Mouse (Mus musculus): Measurements from ENCODE around the gene Lrba.

Lrba gene

DNA sequence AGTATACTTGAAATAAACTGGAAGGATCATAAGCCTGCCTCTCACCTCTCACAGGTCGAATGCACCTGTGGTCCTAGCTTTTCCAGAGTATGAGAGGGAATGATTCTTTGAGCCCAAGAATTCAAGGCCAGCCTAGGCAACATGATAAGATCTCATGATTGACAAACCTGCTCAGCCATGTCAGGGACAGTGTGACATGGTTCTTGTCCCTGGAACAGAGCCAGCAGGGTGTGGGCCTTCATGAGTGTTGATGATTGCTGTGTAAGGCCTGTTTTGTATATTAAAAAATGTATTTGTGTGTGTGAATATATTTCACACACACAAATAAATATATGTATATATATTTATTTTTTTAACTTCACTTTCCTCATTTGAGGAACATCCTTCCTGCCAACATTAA lies 29.3 kb downstream of the Lrba start:
- in situ Hi-C loops (cut with MboI, MseI): no loop called here

- in situ Hi-C loops (cut with MboI, MseI): no loop called here
These were observed 43.7 kb downstream of the Lrba start for GRCm38 (mm10) chr3:86268074-86268702.

DNA sequence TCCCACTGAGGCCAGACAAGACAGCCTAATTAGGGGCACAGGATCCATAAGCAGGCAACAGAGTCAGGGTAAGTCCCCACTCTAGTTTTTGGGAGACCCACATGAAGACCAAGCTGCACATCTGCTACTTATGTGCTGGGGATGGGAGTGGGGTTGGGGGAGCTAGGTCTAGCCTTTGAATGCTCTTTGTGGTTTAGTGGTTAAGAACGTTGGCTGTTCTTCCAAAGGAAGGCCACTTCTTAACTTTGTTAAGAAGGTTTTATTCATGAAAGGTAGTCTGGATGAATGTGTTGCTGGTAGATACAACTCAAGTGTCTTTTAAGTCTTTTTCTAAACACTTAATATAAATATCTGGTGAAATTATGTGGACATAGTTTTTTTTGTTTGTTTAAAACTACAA lies 51.2 kb downstream of the Lrba start:
- in situ Hi-C loops (cut with MboI, MseI): no loop called here

DNA sequence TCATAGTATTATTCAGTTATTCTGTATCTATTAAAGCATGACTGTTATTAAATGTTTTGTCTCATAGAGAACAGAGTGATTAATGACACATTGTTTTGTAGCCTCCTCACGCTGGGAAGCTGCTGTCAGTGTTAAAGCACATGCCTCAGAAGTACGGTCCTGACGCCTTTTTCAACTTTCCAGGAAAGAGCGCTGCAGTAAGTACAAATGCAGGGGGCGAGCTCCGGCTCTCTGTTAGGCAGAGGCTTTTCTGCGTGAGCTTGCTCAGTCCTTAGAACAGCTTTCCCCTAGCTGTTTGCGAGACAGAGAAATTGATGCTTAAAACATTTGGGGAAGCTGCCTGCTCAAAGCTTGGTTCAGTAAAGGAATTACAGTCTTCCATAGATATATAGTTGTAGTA lies 66.8 kb downstream of the Lrba start:
- in situ Hi-C loops (cut with MboI, MseI): no loop called here

DNA sequence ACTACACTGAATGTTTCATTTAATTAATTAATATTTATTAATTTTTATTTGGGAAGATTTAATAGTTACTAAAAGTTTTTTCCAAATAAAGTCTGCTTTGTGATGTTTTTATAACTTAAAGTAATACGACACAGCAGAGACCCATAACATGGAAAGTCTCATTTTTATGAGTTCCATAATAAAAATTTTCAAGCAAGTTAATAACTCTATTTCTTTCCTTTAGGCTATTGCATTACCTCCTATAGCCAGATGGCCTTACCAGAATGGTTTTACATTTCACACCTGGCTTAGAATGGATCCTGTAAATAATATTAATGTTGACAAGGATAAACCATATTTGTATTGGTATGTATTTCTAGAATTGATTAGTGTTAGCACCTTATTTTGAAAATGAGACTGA lies 70.4 kb downstream of the Lrba start:
- in situ Hi-C loops (cut with MboI, MseI): no loop called here

DNA sequence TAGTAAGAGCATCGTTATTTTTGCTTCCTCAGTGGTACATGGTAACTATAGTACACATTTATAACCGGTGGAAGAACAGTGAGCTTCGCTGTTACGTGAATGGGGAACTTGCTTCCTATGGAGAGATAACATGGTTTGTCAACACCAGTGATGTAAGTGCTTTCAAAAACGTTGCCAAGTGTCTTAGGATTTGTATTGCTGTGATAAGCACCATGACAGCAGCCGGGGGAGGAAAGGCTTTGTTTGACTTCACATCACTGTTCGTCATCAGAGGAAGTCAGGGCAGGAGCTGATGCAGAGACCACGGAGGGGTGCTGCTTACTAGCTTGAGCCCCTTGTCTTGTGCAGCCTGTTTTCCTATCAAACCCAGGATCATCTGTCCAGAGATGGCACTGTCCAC lies 71.7 kb downstream of the Lrba start:
- in situ Hi-C loops (cut with MboI, MseI): no loop called here

GRCm38 (mm10) chr3:86308833-86309232 lies 84.4 kb downstream of the Lrba start:
- in situ Hi-C loops (cut with MboI, MseI): no loop called here

DNA sequence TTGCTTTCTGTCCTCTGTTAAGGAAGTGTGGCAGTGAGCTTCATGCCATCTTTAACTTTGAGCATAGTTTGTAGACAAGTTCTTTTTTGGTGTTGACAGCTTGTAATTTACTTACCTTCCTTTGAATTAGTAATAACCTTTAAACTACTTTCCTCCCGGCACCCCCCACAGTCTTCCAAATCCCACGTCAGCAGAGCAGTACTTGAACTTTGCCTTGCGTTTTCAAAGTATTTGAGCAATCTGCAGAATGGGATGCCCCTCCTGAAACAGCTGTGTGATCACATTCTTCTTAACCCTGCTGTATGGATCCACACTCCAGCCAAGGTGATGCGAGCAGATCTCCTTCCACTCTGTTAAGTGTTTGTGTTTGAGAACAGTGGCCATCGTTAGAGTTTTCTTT lies 85.7 kb downstream of the Lrba start:
- in situ Hi-C loops (cut with MboI, MseI): no loop called here

DNA sequence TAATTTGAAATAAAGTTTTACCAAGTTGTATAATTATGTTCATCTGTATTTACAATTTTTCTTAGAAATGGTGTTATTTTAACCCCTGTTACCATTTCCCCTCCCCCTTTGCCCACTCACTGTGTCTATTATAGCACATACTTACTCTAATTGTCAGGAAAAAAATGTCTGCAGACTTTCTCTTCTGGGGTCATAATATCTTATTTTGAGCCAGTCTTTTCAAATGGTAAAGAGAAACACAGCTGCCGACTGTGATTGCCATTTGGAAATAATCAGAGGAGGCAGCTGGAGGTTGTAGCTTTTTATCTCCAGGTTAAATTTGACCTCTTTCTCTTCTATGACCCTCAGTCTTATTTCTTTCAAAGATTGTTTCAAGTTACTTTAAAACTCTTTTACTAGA lies 86.9 kb downstream of the Lrba start:
- in situ Hi-C loops (cut with MboI, MseI): no loop called here

- in situ Hi-C loops (cut with MboI, MseI): no loop called here
These were observed 93.2 kb downstream of the Lrba start for GRCm38 (mm10) chr3:86317636-86318035.

- in situ Hi-C loops (cut with MboI, MseI): loop anchor here (10.0 kb wide), 1 partner anchor 436 kb away; no protein-coding TSS in a partner anchor
These were observed 104.1 kb downstream of the Lrba start for GRCm38 (mm10) chr3:86328531-86328930.

GRCm38 (mm10) chr3:86343261-86343660 lies 118.8 kb downstream of the Lrba start:
- in situ Hi-C loops (cut with MboI, MseI): no loop called here

GRCm38 (mm10) chr3:86362486-86362885 lies 138.0 kb downstream of the Lrba start:
- in situ Hi-C loops (cut with MboI, MseI): no loop called here

DNA sequence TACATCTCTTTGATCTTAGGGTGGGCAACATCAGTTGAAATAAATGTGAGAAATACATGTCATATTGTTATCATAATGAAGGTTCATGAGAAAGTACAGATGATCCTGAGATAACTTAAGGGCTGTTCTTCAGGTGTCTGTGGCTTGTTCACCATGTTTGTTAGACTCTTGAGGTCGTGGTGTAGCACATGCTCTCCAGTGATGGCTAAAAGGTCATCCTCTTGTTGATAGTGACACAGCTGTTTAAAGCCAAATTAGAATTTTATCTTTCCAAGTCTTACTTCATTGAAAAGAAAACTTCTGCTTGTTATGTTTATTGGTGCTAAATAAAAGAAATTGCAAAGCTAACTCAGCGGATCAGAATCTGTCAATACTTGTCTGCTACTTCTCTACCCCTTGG lies 147.0 kb downstream of the Lrba start:
- in situ Hi-C loops (cut with MboI, MseI): no loop called here

GRCm38 (mm10) chr3:86375276-86375675 lies 150.8 kb downstream of the Lrba start:
- in situ Hi-C loops (cut with MboI, MseI): no loop called here

DNA sequence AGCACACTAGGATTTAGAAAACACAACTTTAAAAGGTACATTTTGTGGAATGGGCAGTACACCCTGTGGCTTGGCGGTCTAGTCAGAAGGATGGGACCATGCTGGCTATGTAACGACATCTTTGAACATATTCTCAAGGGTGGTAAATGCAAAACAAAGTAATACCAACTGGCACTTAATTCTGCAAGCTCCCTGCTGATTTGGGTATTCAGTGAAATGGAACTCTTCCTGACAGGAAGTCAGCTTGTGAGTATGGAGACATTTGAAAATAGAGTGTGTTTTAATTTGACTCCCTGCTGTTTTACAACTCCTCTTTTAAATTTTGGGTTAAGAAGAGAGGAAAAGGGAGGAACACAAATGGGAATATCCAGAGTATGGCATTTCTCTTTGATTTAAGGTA lies 158.1 kb downstream of the Lrba start:
- in situ Hi-C loops (cut with MboI, MseI): no loop called here

GRCm38 (mm10) chr3:86385047-86385446 lies 160.6 kb downstream of the Lrba start:
- in situ Hi-C loops (cut with MboI, MseI): no loop called here

DNA sequence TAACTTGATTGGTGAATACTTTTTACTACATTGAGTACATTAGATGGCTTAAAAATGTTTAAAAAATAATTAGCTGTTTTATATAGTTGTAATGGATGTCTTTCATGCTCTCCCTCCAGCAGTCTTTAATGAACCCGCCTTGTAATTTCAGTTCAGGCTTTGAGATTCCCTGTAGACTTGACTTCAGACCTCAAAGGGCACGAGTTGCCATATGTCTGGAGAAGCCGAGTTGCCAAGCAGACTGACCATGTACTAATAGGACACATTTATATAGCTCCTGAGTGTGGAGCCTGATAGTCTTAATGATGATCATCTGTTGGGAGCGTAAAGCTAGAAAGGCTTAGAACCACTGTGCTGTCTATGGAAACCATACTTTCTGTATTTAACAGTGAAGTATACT lies 161.8 kb downstream of the Lrba start:
- in situ Hi-C loops (cut with MboI, MseI): no loop called here

DNA sequence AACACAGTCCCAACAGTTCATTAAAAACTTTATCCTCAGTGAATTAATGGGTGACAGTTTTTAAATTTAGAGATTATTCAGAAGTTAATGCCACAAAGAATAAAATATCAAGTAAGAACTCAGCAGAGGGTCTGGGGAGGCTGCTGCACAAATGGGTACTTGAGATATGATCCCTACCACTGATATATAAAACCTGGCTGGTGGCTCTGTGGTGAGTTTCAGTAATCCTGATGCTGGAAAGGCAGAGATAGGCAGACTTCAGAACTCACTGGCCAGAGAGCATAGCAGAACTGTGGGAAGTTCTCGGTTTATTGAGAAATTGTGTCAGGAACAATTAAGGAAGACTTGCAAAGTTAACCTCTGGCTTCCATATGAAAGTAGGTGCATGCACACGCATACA lies 199.3 kb downstream of the Lrba start:
- in situ Hi-C loops (cut with MboI, MseI): no loop called here

DNA sequence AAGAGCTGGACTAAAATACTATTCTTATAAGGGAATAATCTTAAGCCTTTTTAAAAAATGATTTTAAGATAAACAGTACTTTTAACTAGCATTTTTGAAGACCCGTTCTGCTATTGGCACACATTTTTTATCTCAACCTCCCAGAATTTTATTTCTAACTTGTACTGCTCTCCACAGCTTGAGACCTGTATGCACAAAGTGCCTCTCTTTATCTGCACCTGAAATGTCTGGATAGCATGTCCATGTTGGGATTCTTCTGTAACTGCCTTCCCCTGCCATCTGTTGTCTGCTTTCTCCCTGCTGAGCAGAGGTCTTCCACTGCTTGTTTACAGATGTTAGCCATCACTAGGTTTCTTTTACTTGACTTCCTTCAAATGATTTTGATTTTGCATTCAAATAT lies 202.3 kb downstream of the Lrba start:
- in situ Hi-C loops (cut with MboI, MseI): no loop called here

DNA sequence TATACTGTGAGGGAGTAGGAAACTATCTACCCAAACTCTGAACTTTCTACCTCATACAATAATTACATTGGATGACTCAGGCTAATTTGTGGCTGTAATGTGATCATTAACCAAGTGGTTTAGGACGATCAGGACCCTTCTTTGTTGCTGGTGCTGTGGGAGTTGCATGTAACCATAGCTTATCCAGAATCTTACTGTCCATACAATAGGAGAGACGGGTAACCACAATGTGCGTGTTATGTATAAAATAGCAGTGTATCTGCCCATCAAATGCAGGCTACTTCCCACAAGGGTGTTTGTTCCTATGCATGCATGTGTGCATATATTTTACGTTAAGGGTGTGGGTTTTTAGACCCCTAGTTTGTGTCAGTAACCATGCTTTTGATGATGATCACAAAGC lies 219.0 kb downstream of the Lrba start:
- in situ Hi-C loops (cut with MboI, MseI): no loop called here

DNA sequence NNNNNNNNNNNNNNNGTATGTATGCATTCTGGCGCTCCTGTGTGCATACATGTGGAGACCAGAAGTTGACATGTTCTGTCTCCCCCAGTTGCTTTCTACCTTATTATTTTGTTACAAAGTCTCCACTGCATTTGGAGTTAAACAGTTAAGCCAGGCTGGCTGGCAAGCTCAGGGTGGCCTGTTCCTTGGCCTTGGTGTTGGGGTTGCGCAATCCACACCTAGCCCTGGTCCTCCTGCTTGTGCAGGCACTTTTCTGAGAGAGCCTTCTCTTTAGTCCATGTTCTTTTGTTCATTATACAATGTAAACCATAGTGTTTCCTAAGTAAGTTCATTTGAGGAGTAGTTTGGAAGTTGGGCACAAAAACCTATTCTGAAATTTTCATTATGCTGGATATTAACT lies 226.7 kb downstream of the Lrba start:
- in situ Hi-C loops (cut with MboI, MseI): no loop called here

DNA sequence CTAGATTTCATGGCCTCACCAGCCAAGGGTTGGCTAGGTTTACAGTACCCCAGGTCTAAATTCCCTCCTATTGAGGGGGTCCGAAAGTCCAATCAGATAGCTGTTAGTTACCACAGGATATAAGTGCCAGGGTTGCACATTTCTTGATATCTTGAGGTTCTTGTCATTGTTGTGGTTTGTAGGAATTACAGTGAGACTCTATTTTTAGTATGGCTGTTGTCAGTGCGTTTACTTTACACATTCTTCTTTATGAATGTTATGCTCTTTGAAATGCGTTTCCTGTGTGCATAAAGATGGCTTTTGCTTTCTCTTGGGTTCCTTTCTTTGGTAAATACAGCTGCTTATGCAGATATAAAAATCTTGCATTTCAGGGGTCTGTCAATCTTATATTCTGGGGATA lies 237.1 kb downstream of the Lrba start:
- in situ Hi-C loops (cut with MboI, MseI): no loop called here

DNA sequence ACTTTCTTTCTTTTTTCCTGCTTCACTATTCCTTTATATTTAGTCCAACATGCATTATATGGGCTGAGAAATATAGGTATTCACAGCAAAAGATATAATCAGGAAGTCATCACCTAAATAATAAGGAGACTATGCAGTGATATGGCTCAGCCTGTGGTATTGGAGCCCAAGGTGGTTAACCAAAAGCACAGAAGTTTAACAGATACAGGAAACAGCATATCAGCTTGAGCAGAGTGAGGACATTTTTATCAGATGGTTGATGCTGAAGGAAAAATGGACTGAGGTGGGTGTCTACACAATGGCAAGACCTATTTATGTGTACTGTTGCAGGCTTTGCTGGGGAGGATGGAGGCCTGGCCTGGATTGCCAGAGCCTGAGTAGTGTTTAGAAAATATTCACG lies 265.5 kb downstream of the Lrba start:
- in situ Hi-C loops (cut with MboI, MseI): no loop called here

Data from regulatory T cell (primary cell).